Mouse (Mus musculus): ENCODE results near the gene Rgs21. TPM values are rescaled to one million over a fixed set of nuclear protein-coding genes. Genes with fewer than 3 reads are reported as not detected.

Rgs21 gene
- polyA plus RNA-seq (2016; fragmentation: Nextera tagmentation; extraction: Ambion mirVana) = not detected in 2 replicates

DNA sequence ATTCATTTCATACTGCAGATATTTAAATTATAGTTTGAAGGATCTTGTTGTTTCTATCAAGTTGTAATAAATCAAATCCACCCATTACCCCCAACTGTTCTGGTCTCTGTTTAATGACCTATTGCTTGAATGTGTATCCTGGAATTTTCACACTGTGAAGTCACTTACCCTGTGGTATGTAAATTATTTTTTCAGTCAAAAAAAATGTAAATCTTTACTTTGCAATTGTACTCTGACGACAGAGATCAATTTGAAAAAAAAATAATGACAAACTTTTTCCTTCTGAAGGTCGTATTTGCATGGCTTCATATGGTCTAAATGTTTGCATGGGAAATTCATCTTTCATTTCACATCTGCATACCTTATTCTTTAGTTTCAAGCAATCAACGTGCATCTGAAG is at the start of gene Rgs21:
Rgs21 (minus strand) TSS at position 101 of the 400 bp plus-strand sequence.
- Histone ChIP-seq H3K36me3 (no peaks in the 10 kb centered on the region), H3K4me1 (no peaks in the 10 kb centered on the region), H3K27me3 (no peaks in the 10 kb centered on the region), H3K27ac (no peak within 1 kb of the TSS), H3K4me2 (replicated peaks) (no peak within 1 kb of the TSS), H3K9me3 (replicated peaks) (no peaks in the 10 kb centered on the region), H3K4me3 (no peak within 1 kb of the TSS), H3K9ac (no peak within 1 kb of the TSS)
- no peak for ATAC-seq (ENCODE audit: low FRiP score)
- 71% methylated on average over 3 of the region's 3 CpGs for WGBS

DNA sequence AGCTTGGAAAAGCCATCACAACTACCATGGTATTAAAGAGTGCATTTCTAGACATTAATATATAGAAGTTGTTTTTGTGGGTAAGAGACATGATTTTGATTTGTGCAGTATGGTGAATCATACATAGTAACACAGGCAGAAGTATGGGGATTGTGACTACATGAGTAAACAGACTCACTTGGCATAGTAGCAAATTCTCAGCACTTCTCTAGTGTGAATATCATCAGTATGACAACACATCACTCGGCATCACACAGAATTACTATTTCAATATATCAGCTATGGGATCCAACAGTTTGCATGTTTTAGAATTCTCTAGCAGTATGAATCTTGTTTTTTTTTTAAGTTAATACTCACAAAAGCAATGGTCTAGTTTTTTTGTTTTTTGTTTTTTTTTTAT is 36.6 kb upstream of the Rgs21 start:
- Histone ChIP-seq H3K9ac (no peak overlapping the region), H3K27ac (no peak overlapping the region), H3K4me2 (replicated peaks) (no peak overlapping the region), H3K36me3 (no peaks in the 10 kb centered on the region), H3K4me1 (no peaks in the 10 kb centered on the region), H3K4me3 (no peak overlapping the region), H3K9me3 (replicated peaks) (no peaks in the 10 kb centered on the region), H3K27me3 (no peaks in the 10 kb centered on the region)
- WGBS = 100% methylated on average over 1 of the region's 1 CpGs
- no peak for ATAC-seq (ENCODE audit: low FRiP score)

GRCm38 (mm10) chr1:144602987-144603386 is 35.5 kb upstream of the Rgs21 start:
- H3K36me3 ChIP-seq = no peaks in the 10 kb centered on the region
- no peak for ATAC-seq (ENCODE audit: low FRiP score)
- no peak overlapping the region for H3K9ac ChIP-seq
- H3K4me2 ChIP-seq (replicated peaks) = no peak overlapping the region
- no peaks in the 10 kb centered on the region for H3K9me3 ChIP-seq (replicated peaks)
- 82% methylated on average over 2 of the region's 2 CpGs for WGBS
- H3K4me3 ChIP-seq = no peak overlapping the region
- no peaks in the 10 kb centered on the region for H3K27me3 ChIP-seq
- no peaks in the 10 kb centered on the region for H3K4me1 ChIP-seq
- no peak overlapping the region for H3K27ac ChIP-seq

GRCm38 (mm10) chr1:144579321-144579720 is 11.9 kb upstream of the Rgs21 start:
- Histone ChIP-seq H3K9me3 (replicated peaks) (no peaks in the 10 kb centered on the region), H3K36me3 (no peaks in the 10 kb centered on the region), H3K4me1 (no peaks in the 10 kb centered on the region), H3K27ac (no peak overlapping the region), H3K4me2 (replicated peaks) (no peak overlapping the region), H3K4me3 (no peak overlapping the region), H3K27me3 (no peaks in the 10 kb centered on the region), H3K9ac (no peak overlapping the region)
- ATAC-seq (ENCODE audit: low FRiP score) = no peak
- WGBS = 76% methylated on average over 1 of the region's 1 CpGs

DNA sequence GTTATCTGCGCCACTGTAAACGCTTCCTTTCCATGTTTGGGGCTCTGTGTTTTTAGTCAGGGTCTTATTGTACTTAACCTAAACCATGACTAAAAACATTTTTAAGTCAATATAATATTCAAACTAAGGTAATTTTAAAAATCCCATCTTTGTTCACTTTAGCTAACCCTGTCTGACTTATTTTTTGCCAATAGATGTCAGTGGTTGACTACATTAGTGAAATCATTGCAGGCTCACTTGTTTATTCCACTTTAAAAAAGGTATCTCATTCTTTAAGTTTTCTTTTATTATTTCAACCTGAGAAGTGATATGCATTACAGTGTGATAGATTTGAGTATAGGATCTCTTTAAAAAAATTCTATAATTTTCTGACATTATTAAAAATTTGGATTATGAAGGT is 5.5 kb upstream of the Rgs21 start:
- WGBS = 86% methylated on average over 2 of the region's 2 CpGs
- ATAC-seq (ENCODE audit: low FRiP score) = no peak

DNA sequence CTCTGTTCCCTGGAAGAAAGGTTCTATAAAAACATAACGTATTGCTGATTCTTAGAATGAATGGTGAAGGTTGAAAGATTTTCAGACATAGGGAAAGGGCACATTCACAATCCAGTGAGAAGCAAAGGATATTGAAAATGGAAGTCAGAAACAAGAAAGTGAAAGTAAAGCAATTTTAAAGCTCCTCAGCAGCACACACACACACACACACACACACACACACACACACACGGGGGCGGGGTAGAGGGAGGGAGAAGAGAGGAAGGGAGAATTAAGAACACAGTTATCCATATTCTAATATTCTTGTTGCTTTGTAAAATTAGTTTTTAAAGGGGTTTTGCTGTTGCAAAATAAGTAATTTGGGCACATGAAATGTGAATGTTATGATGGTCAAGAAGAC is 2.4 kb upstream of the Rgs21 start:
- H3K9me3 ChIP-seq (replicated peaks) = no peaks in the 10 kb centered on the region
- no peak for ATAC-seq (ENCODE audit: low FRiP score)
- H3K9ac ChIP-seq = no peak overlapping the region
- no peak overlapping the region for H3K4me2 ChIP-seq (replicated peaks)
- 65% methylated on average over 2 of the region's 3 CpGs for WGBS
- no peaks in the 10 kb centered on the region for H3K4me1 ChIP-seq
- H3K4me3 ChIP-seq = no peak overlapping the region
- H3K27me3 ChIP-seq = no peaks in the 10 kb centered on the region
- no peak overlapping the region for H3K27ac ChIP-seq
- no peaks in the 10 kb centered on the region for H3K36me3 ChIP-seq

More for the DNA sequence above, 5.5 kb upstream of the Rgs21 start:
- Histone ChIP-seq H3K4me2 (replicated peaks) (no peak overlapping the region), H3K9me3 (replicated peaks) (no peaks in the 10 kb centered on the region), H3K27ac (no peak overlapping the region), H3K36me3 (no peaks in the 10 kb centered on the region), H3K27me3 (no peaks in the 10 kb centered on the region), H3K4me3 (no peak overlapping the region), H3K9ac (no peak overlapping the region), H3K4me1 (no peaks in the 10 kb centered on the region)

DNA sequence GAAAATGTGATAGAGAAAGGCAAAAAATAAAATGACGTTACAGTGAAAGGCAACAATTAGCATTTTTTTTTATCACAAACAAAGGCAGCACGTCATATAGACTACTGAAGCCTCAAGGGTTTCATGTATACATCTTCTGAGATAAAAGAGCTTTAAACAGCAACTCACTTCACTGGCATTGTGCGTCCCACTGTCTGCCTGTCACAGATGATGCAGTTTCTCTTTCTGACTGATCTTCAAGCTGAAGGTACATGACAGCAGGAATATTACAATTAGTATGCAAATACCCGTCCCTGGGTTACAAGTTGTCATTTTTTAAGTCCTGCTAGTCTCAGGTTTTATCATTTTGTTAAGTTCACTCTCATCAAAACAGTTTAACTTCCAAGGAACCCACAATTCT is 22.3 kb downstream of the Rgs21 start:
- 0 out of 2 replicates have a peak, but pooled peaks have one; percentile 35 for ATAC-seq (ENCODE audit: low FRiP score)
- H3K9ac ChIP-seq = no peak overlapping the region
- WGBS = 60% methylated on average over 4 of the region's 4 CpGs

DNA sequence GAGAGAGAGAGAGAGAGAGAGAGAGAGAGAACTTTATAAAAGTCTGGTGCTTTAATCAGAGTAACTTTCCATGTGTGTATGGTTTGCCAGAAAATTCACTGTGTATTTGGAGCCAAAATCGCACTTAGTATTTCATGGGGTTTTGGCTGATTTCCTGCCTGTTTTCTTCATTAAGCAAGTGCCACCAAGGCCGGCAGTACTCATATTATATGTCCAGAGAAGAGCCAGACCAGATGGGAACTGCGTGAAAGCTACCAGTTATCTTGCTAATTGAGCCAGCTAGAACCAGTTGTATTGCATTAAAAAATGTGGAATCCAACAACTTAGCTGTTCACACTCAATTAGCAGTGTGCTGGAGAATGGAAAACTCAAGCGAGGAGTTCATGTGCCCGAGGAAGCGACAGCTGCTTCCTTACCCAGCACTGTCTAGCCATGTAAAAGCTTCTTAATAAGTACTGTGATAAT is 22.9 kb downstream of the Rgs21 start:
- Histone ChIP-seq H3K9me3 (replicated peaks) (no peaks in the 10 kb centered on the region), H3K4me3 (no peak overlapping the region), H3K36me3 (no peaks in the 10 kb centered on the region), H3K27ac (no peak overlapping the region), H3K4me2 (replicated peaks) (no peak overlapping the region), H3K27me3 (no peaks in the 10 kb centered on the region), H3K9ac (no peak overlapping the region), H3K4me1 (no peaks in the 10 kb centered on the region)
- WGBS = 79% methylated on average over 6 of the region's 6 CpGs
- ATAC-seq (ENCODE audit: low FRiP score) = no peak

More for the DNA sequence above, 22.3 kb downstream of the Rgs21 start:
- Histone ChIP-seq H3K4me3 (no peak overlapping the region), H3K36me3 (no peaks in the 10 kb centered on the region), H3K27ac (no peak overlapping the region), H3K4me1 (no peaks in the 10 kb centered on the region), H3K9me3 (replicated peaks) (no peaks in the 10 kb centered on the region), H3K27me3 (no peaks in the 10 kb centered on the region), H3K4me2 (replicated peaks) (no peak overlapping the region)

DNA sequence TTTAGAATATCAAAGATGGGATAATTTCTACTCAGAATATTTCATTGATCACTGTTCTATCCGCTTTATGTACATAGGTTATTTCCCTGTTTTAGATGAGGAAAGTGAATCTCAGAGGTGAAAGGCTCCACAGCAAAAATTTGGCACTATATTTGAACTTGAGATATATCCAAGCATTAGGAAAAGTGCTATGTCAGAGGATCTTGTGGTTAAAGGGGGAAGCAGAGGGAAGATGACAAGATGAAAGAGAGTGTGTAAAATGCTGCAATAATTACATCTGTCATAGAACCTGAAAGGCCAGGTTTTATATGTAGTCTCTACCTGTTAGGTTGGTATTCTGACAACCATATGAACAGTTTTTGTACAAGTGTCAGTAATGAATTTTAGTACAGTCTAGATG is 35.7 kb downstream of the Rgs21 start:
- H3K27me3 ChIP-seq = no peaks in the 10 kb centered on the region

DNA sequence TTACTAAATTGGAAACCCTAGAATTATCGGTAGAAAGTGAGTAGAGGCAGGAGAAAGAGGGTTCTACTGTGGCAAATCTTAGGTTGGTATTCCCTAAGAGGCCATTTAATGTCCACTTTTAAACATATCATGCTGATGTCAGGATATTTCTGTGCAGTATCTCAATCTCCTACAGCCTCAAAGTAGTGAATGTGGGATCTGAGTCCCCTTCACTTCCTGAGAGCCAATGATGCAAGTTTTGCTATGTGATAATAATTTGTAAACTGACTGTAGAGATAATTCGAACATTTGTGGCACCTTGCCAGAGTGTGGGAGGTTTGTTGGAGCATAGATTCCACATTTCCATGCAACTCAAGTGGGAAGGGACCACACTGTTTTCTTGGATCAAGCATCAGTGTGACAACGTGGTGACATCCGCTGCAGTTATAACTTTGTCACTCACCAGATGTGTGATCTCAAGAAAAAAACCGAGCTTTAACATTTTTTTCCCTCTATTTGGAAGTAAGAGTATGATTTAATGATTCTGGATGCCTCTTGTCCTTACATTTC is 49.5 kb downstream of the Rgs21 start:
- H3K36me3 ChIP-seq = no peaks in the 10 kb centered on the region
- no peaks in the 10 kb centered on the region for H3K9me3 ChIP-seq (replicated peaks)
- H3K4me3 ChIP-seq = no peak overlapping the region
- H3K27ac ChIP-seq = no peak overlapping the region
- H3K27me3 ChIP-seq = no peaks in the 10 kb centered on the region
- 83% methylated on average over 5 of the region's 5 CpGs for WGBS
- ATAC-seq (ENCODE audit: low FRiP score) = no peak
- H3K9ac ChIP-seq = no peak overlapping the region
- no peak overlapping the region for H3K4me2 ChIP-seq (replicated peaks)
- no peaks in the 10 kb centered on the region for H3K4me1 ChIP-seq

More for the DNA sequence above, 35.7 kb downstream of the Rgs21 start:
- Histone ChIP-seq H3K9ac (no peak overlapping the region), H3K9me3 (replicated peaks) (no peaks in the 10 kb centered on the region), H3K27ac (no peak overlapping the region), H3K36me3 (no peaks in the 10 kb centered on the region), H3K4me1 (no peaks in the 10 kb centered on the region), H3K4me2 (replicated peaks) (no peak overlapping the region), H3K4me3 (no peak overlapping the region)
- no peak for ATAC-seq (ENCODE audit: low FRiP score)
- WGBS = 92% methylated on average over 1 of the region's 1 CpGs

DNA sequence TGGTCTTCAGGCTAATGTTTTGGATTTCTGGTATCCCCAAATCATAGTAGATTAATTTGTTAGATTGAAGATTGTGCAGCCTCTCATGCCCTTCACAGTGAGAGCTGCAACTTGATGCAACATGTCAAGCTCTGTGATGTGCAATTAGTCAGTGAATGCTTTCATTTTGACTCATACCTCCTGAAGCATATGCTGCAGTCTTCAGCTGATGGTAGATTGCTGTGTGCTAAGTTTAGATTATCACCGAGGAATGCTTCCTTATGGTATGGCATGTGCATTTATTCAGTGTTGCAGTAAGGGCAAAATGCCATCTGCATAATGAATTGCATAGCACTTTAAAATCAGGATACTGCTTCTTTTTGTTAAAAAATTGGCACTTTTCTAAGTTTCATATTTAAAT is 65.2 kb downstream of the Rgs21 start:
- Histone ChIP-seq H3K27ac (no peak overlapping the region), H3K36me3 (no peaks in the 10 kb centered on the region), H3K9ac (no peak overlapping the region), H3K4me1 (no peaks in the 10 kb centered on the region), H3K4me2 (replicated peaks) (no peak overlapping the region), H3K4me3 (no peak overlapping the region), H3K27me3 (no peaks in the 10 kb centered on the region), H3K9me3 (replicated peaks) (no peaks in the 10 kb centered on the region)
- ATAC-seq (ENCODE audit: low FRiP score) = no peak
- WGBS = 62% methylated on average over 1 of the region's 1 CpGs

GRCm38 (mm10) chr1:144500423-144500822 is 67.0 kb downstream of the Rgs21 start:
- H3K4me2 ChIP-seq (replicated peaks) = no peak overlapping the region
- no peak overlapping the region for H3K9ac ChIP-seq
- no peak overlapping the region for H3K4me3 ChIP-seq
- H3K4me1 ChIP-seq = no peaks in the 10 kb centered on the region
- no peak overlapping the region for H3K27ac ChIP-seq
- H3K36me3 ChIP-seq = no peaks in the 10 kb centered on the region
- no peaks in the 10 kb centered on the region for H3K27me3 ChIP-seq
- WGBS = 92% methylated on average over 4 of the region's 4 CpGs
- H3K9me3 ChIP-seq (replicated peaks) = no peaks in the 10 kb centered on the region
- no peak for ATAC-seq (ENCODE audit: low FRiP score)

DNA sequence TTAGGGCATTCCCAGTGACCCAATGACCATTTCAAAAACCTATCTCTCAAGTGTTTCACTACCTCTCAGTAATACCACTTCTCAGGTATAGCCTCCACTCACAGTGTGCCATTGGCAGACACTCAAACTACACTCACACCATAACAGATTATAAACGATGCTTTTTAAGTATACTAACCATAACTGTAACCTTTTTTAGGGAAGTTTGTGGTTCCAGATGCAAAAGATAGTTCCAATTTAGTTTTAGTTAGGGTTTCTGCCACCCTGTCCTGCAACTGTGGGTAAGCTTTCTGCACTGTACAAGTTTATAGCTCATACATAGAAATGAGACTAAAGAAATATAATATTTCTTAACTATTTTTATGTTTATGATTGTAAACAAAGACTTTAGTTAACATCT is 67.7 kb downstream of the Rgs21 start:
- Histone ChIP-seq H3K9me3 (replicated peaks) (no peaks in the 10 kb centered on the region), H3K36me3 (no peaks in the 10 kb centered on the region), H3K4me1 (no peaks in the 10 kb centered on the region), H3K4me3 (no peak overlapping the region), H3K9ac (no peak overlapping the region), H3K27me3 (no peaks in the 10 kb centered on the region), H3K4me2 (replicated peaks) (no peak overlapping the region), H3K27ac (no peak overlapping the region)
- 71% methylated on average over 1 of the region's 1 CpGs for WGBS
- no peak for ATAC-seq (ENCODE audit: low FRiP score)
